14 mouse cellular contexts compared by ENCODE assay signal in genomic region chr7:24437981-24438380, GRCm38 (mm10). TPM values are rescaled to one million over a fixed set of nuclear protein-coding genes. Genes with fewer than 3 reads are reported as not detected.
A peak's percentile ranks its signal among the peaks of the same experiment; 100 is the strongest.
DNase-seq lines count a peak whose midpoint lies in the region; ATAC-seq and TF ChIP-seq lines count a peak whose summit lies in the region.
"Had no signal": no experiment of that assay in that cellular context is flagged by ENCODE, and none has a peak within 500 bp of the region (broad histone marks: within the 10 kb centered on the region; RNA-seq: fewer than 3 reads in every experiment).

No protein-coding gene starts in this region.

- H3K9me3 ChIP-seq in forebrain, postnatal 0 days (ENCODE audit: low read length), result no peaks in the 10 kb centered on the region
- no peaks in the 10 kb centered on the region for H3K9me3 ChIP-seq in forebrain, embryonic 16.5 days (ENCODE audit: control insufficient read depth, low read length)

- WGBS in forebrain, postnatal 0 days, result 68% methylated on average over 10 of the region's 10 CpGs
- WGBS in forebrain, embryonic 16.5 days, result 76% methylated on average over 10 of the region's 10 CpGs

- H3K4me2 ChIP-seq in forebrain, postnatal 0 days (ENCODE audit: low read depth), result no peak overlapping the region
- H3K4me2 ChIP-seq in forebrain, embryonic 16.5 days (ENCODE audit: low read length), result no peak overlapping the region
- H3K4me2 ChIP-seq: hindbrain, embryonic 12.5 days had no signal

- no peak overlapping the region for H3K4me3 ChIP-seq in forebrain, postnatal 0 days (ENCODE audit: low read depth, low read length)
- no peak overlapping the region for H3K4me3 ChIP-seq in forebrain, embryonic 16.5 days (replicated peaks; ENCODE audit: low read length)
- H3K4me3 ChIP-seq: hindbrain, embryonic 12.5 days had no signal

- H3K36me3 ChIP-seq in forebrain, postnatal 0 days (ENCODE audit: insufficient read depth), result no peaks in the 10 kb centered on the region
- no peaks in the 10 kb centered on the region for H3K36me3 ChIP-seq in forebrain, embryonic 16.5 days (ENCODE audit: control insufficient read depth, insufficient read depth)
- H3K36me3 ChIP-seq: hindbrain, embryonic 12.5 days had no signal

- no peak overlapping the region for H3K9ac ChIP-seq in forebrain, postnatal 0 days
- no peak overlapping the region for H3K9ac ChIP-seq in forebrain, embryonic 16.5 days (replicated peaks; ENCODE audit: low read depth, low read length)
- H3K9ac ChIP-seq: hindbrain, embryonic 12.5 days had no signal

- DNase-seq in forebrain, postnatal 0 days, result peak; percentile 64
- DNase-seq in NIH3T3 (ENCODE audit: low read depth) (peak; percentile 58), adipocyte (ENCODE audit: low spot score) (no peak)
- peak; percentile 62 to 74 for DNase-seq in frontal cortex, postnatal 14 days (ENCODE audit: low spot score in 2 of 2)
- DNase-seq in left cerebral cortex, postnatal 14 days (ENCODE audit: low spot score in 2 of 2), result peak; percentile 76 to 93
- no peak for DNase-seq in urinary bladder, adult 18-20 months (ENCODE audit: low spot score in 2 of 2)
- DNase-seq: B cell, adult 2 months; thymus, postnatal 4 days had no signal

- no peaks in the 10 kb centered on the region for H3K27me3 ChIP-seq in forebrain, postnatal 0 days (ENCODE audit: insufficient read depth, low read length)
- no peaks in the 10 kb centered on the region for H3K27me3 ChIP-seq in forebrain, embryonic 16.5 days (replicated peaks; ENCODE audit: control insufficient read depth, insufficient read depth, low read length)

- intact Hi-C loops in left cerebral cortex, postnatal 14 days (cut with DNase I), result no loop called here

- no peaks in the 10 kb centered on the region for H3K4me1 ChIP-seq in forebrain, postnatal 0 days (ENCODE audit: insufficient read depth)
- 0 out of 2 replicates have a peak, but pooled peaks cover 2% of the 10 kb centered on the region for H3K4me1 ChIP-seq in forebrain, embryonic 16.5 days (replicated peaks; ENCODE audit: control insufficient read depth, insufficient read depth, low read length)
- H3K4me1 ChIP-seq: hindbrain, embryonic 12.5 days had no signal

- H3K27ac ChIP-seq in forebrain, postnatal 0 days (ENCODE audit: low read depth, low read length), result peak overlapping the region; percentile 45; the same call in 1 of the 2 replicates
- no peak overlapping the region for H3K27ac ChIP-seq in forebrain, embryonic 16.5 days (ENCODE audit: low read length)
- H3K27ac ChIP-seq: hindbrain, embryonic 12.5 days had no signal

- no peak for TF ChIP-seq CTCF in forebrain, postnatal 0 days (IDR thresholded peaks at IDR 0.05; ENCODE audit: low read depth)

- peak; percentile 76 for ATAC-seq in forebrain, postnatal 0 days
- no peak for ATAC-seq in forebrain, embryonic 16.5 days
- ATAC-seq in erythroblast, adult 5-6 weeks (replicated peaks; ENCODE audit: low FRiP score, poor library complexity, severe bottlenecking), result no peak

RNA-seq across cellular contexts. Expression of gene Irgc1, which starts 14.1 kb away (rescaled TPM):
- total RNA-seq in forebrain, postnatal 0 days (2014; rRNA removed), result not detected in 2 replicates
- polyA plus RNA-seq in forebrain, postnatal 0 days (2015; fragmentation: Nextera tagmentation; extraction: Ambion mirVana), result not detected in 2 replicates
- polyA plus RNA-seq in forebrain, embryonic 16.5 days (2015; fragmentation: Nextera tagmentation; extraction: Ambion mirVana), result not detected in 2 replicates
- under 1 TPM in 1 of 2 experiments, not detected in 1; 0.19 TPM for total RNA-seq in left cerebral cortex, postnatal 14 days (2021)
- total RNA-seq in erythroblast, adult 5-6 weeks (2015; ENCODE audit: low replicate concordance), result not detected in 2 replicates
- total RNA-seq in erythroblast, adult 5-6 weeks (2017; ENCODE audit: low replicate concordance), result not detected in 2 replicates
- total RNA-seq: layer of hippocampus, adult 8-10 months; megakaryocyte-erythroid progenitor cell, adult 5-6 weeks had no signal
- polyA plus RNA-seq: embryonic facial prominence, embryonic 11.5 days; hindbrain, embryonic 12.5 days had no signal

RNA-seq across cellular contexts. Expression of gene Plaur, which starts 24.3 kb away (rescaled TPM):
- 0.85 and 1.3 TPM in 2 replicates for total RNA-seq in forebrain, postnatal 0 days (2014; rRNA removed)
- 1.2 and 1.3 TPM in 2 replicates for polyA plus RNA-seq in forebrain, postnatal 0 days (2015; fragmentation: Nextera tagmentation; extraction: Ambion mirVana)
- 2.1 and 2.3 TPM in 2 replicates for polyA plus RNA-seq in forebrain, embryonic 16.5 days (2015; fragmentation: Nextera tagmentation; extraction: Ambion mirVana)
- 1 to 10 TPM in 1 of 2 experiments, under 1 TPM in 1; 0.30 to 1.3 TPM for total RNA-seq in left cerebral cortex, postnatal 14 days (2021)
- total RNA-seq in erythroblast, adult 5-6 weeks (2015; ENCODE audit: low replicate concordance), result 28.4 and 30.9 TPM in 2 replicates
- 19.4 and 34.9 TPM in 2 replicates for total RNA-seq in erythroblast, adult 5-6 weeks (2017; ENCODE audit: low replicate concordance)

RNA-seq across cellular contexts. Expression of gene Smg9, which starts 38.6 kb away (rescaled TPM):
- total RNA-seq in forebrain, postnatal 0 days (2014; rRNA removed), result 23.9 and 31.8 TPM in 2 replicates
- 25.2 and 28.5 TPM in 2 replicates for polyA plus RNA-seq in forebrain, postnatal 0 days (2015; fragmentation: Nextera tagmentation; extraction: Ambion mirVana)
- polyA plus RNA-seq in forebrain, embryonic 16.5 days (2015; fragmentation: Nextera tagmentation; extraction: Ambion mirVana), result 30.3 and 35.2 TPM in 2 replicates
- total RNA-seq in left cerebral cortex, postnatal 14 days (2021), result 10 to 100 TPM; 35.5 to 39.7 TPM
- 9.6 and 11.1 TPM in 2 replicates for total RNA-seq in erythroblast, adult 5-6 weeks (2015; ENCODE audit: low replicate concordance)
- total RNA-seq in erythroblast, adult 5-6 weeks (2017; ENCODE audit: low replicate concordance), result 13.3 and 16.0 TPM in 2 replicates

RNA-seq across cellular contexts. Expression of gene Cadm4, which starts 43.8 kb away (rescaled TPM):
- 412 and 434 TPM in 2 replicates for total RNA-seq in forebrain, postnatal 0 days (2014; rRNA removed)
- polyA plus RNA-seq in forebrain, postnatal 0 days (2015; fragmentation: Nextera tagmentation; extraction: Ambion mirVana), result 102 and 107 TPM in 2 replicates
- 67.8 and 86.8 TPM in 2 replicates for polyA plus RNA-seq in forebrain, embryonic 16.5 days (2015; fragmentation: Nextera tagmentation; extraction: Ambion mirVana)
- total RNA-seq in left cerebral cortex, postnatal 14 days (2021), result 100 to 1,000 TPM; 282 to 289 TPM
- not detected in 2 replicates for total RNA-seq in erythroblast, adult 5-6 weeks (2015; ENCODE audit: low replicate concordance)
- total RNA-seq in erythroblast, adult 5-6 weeks (2017; ENCODE audit: low replicate concordance), result 0.77 TPM in 1 of 2 replicates, not detected in the other
- total RNA-seq: megakaryocyte-erythroid progenitor cell, adult 5-6 weeks had no signal

Comparison
In these comparisons a context has a peak if more than half of its experiments do, and no peak if none do; other contexts are left out.
1. DNase-seq: peak in forebrain, postnatal 0 days (single experiment), NIH3T3 (single experiment), frontal cortex, postnatal 14 days (2 of 2) and left cerebral cortex, postnatal 14 days (2 of 2); none in adipocyte (single experiment) and urinary bladder, adult 18-20 months (0 of 2).